Mouse (Mus musculus) embryonic fibroblast, embryonic 13.5 days (primary cell): ENCODE data around the gene Synpr.

Experiments used
- CTCF ChIP-seq: IDR thresholded peaks from 2 replicates; pipeline ENCODE4 v1.5.1; 2011; ENCODE audit warnings: mild to moderate bottlenecking, control low read depth, low read length, moderate library complexity, borderline replicate concordance; ENCODE audit not compliant: insufficient read depth
- POLR2A ChIP-seq: IDR thresholded peaks from 2 replicates; pipeline ENCODE4 v1.6.1; 2011; ENCODE audit warnings: low read depth, mild to moderate bottlenecking, control low read depth, low read length, moderate library complexity

GRCm38 (mm10) chr14:13336162-13336561 lies 51.6 kb downstream of the Synpr start:
- no peak for TF ChIP-seq POLR2A
- no peak for TF ChIP-seq CTCF
